Mouse (Mus musculus) kidney, adult 9 months (tissue): Measurements from ENCODE around the gene Pan2.
A peak's percentile ranks its signal among the peaks of the same experiment; 100 is the strongest.
"Not testable (repeated sequence)": the region's sequence is repeated elsewhere in the genome, so short reads cannot be mapped to it uniquely, and the experiment has no call there.

Experiments used
- DNase-seq: peaks from one replicate; pipeline ENCODE4 v3.0.0; 2022

Gene Pan2

DNA sequence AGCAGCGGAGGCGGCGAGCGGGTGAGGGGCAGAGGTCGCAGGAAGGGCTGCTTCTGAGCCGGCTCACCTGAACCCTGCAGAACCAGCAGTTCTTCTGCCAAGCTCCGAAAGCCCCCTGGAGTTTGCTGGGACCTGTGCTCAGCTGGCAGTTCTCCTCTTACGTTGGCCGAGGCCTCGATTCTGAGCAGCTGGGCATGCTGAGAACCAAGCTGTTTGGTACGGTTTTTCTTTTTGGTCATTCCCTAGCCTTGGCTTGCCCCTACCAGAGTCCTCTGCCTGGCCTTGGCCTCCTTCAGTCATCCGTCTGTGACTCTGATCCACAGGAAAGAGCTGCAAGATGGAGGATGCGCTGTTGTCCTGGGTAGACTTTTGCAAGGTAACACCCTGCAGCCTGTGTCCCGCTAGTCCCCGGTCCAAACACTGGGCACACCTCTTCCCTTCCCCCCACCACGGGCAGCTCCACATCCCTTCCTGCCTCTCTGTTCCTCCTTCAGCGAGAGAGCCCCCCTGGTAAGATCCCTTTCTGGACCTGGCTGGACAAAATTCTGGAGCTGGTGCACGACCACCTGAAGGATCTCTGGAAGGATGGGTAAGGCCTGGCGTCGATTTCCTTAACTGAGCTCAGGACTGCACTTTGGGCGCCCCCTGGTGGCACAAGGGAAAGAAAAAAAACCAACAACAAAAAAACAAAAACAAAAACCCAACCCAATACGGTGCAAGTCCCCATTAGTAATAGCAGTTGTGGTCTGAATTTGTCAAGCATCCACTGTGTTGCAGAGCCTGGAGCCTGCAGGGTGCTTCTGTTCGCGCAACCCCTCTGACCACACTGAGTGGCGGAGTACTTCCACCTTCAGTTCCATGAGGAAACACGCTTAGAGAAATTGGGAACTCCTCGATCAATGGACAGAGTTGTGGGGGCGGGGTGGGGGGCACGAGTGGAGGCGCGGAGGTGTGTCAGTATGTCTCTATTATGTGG is 19.2 kb upstream of the Pan2 start:
- DNase-seq, result peak; percentile 74

DNA sequence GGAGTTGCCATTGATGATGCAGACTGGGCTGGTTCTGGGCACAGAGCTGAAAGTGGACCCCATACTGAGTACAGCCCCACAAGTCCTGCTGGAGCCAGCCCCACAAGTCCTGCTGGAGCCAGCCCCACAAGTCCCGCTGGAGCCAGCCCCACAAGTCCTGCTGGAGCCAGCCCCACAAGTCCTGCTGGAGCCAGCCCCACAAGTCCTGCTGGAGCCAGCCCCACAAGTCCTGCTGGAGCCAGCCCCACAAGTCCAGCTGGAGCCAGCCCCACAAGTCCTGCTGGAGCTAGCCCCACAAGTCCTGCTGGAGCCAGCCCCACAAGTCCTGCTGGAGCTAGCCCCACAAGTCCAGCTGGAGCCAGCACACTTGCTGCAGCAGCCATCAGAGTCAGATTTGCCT is 12.5 kb upstream of the Pan2 start:
- not testable (repeated sequence) for DNase-seq

DNA sequence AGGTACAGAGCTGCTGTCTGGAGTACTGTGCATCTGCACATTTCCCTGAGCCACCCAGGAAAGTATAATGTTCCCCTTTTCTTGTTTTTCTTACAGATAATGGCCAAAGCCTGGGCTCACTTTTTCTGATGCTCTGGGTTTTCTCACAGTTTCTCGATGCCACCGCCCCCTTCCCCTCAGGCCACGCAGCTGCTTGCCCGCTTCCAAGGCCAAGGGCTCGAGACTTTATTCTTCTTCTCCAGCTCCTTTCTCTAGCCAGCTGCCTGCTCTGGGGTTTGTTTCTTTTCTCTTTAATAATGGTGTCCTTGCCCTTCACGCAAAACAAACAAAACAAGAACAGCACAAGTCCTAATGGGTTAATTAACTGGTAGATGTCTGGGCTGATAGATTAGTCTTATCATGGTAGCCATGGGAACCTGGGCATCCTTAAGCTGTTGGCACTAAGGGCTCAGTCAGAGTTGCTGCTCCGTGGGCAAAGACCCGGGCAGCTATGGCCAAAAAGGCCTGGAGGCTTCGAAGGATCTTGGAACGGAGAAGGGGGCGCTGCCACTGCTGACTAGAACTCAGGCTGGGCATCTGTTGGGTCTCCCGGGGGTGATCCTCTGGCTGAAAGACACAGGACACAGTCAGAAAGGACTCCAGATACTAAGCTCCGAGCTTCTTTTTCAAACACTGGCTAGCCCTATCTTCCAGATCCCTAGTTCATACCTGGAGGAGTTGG is 6.6 kb upstream of the Pan2 start:
- DNase-seq, result no peak

DNA sequence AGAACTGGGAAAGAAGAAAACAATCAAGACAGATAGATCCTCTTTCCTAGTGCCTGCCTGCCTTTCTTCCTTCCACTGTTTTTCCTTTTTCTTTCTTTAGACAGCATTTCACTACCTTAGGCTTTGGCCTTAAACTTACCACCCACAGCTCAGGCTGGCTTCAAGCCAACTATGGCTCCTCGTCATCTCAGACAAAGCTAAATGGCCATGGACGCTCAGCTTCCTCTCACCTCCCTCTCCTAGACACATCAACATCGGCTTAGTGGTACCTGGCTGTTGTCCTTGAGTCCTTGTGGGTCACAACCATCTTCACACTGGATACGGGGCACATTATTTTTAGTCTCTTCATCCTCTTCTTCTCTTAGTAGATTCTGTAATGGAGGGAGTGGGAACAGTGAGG is 5.9 kb upstream of the Pan2 start:
- no peak for DNase-seq

DNA sequence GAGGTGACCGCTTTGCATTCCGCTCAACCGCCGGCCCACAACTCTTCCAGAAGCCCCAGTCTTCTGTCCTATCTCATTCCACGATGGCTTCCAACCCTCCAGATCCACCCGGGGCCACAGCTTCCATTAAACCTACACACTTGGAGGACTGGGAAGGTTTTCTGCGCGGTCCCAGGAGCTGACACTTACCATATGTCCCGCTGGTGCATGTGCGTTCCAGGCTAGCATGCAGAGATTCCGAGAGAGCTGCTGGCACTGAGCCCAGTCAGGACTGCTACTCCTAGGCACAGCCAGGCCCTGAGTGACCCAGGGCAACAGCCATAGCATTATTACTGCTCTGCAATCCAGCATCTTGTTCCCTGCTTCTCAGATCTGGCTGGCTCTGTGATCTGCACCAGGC is 5.5 kb upstream of the Pan2 start:
- no peak for DNase-seq

DNA sequence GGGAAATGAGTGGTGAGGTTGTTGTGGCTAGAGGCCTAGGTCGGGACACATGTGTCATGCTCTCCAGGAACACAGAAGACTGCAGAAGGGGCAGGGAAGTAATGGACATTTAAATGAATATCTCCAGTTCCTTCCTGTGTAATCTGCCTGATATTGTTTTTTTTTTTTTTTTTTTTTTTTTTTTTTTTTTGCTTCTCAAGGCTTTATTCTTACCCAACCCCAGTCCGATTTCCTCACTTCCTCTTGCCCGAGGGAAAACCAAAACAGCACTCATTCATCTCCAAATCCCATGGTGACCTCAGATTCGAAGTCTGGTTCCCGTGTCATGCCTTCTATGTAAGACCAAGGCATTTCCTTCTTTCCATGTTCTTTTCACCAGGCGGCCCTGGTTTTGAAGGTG is 4.9 kb upstream of the Pan2 start:
- DNase-seq, result no peak

DNA sequence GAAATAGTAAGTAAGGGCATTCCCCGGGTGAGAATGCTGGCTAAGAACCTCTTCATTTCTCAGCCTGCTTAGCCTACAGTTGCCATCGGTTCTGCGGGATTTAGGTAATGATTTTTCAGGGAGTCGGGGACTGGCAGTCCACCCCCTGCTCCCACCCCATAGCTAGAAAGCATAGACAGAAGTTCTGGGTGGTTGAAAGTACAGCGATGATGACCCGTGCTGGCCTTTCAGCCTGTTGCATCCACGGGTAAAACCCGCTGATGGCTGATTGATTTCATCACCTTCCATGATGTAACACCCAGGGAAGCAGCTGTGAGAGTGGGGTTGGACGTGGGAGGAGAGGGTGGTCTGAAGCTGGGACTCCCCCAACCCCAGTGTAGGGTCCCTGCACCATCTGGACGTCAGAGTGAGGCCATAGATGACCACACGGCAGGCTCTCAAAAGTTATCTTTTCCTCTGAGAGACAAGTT is 4.4 kb upstream of the Pan2 start, which contains the start of gene Il23a:
Gene Il23a, minus strand, starts transcription at position 51 of the 470 bp plus-strand sequence.
- DNase-seq, result no peak

DNA sequence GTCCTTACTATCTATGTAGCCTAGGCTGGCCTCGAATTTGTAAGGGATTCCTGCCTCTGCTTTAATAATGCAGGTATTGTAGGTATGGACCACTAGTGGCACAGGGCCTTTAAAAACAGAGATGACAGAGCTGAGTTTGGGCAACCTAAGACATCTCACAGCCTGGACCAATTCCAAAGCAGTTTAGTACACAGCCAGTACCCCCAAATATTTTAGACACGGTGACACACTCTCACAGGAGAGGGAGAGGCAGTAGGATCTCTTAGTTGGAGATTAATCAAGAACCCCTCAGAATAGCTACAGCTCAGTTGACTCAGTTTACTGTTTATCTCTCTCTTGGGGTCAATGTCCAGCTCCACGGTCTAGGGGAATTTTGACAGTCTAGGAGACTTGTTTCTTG is 778 bp upstream of the Pan2 start:
- peak; percentile 28 for DNase-seq

DNA sequence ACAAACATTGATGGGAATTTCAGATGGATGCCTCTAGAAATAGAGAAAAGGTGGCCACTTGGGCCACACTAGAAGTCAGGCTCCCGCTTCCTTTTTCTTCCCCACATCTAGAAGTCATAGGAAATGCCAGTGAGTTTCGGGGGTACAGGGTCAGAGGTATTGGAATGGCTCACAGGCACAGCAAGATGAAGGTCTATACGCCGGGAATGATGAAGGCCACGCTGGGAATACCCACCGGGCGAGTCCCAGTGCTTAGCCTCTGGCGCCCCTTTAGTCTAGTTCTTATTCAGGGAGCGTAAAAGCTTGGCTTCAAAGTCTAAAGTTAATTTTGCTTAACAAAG is 380 bp upstream of the Pan2 start:
- no peak for DNase-seq

DNA sequence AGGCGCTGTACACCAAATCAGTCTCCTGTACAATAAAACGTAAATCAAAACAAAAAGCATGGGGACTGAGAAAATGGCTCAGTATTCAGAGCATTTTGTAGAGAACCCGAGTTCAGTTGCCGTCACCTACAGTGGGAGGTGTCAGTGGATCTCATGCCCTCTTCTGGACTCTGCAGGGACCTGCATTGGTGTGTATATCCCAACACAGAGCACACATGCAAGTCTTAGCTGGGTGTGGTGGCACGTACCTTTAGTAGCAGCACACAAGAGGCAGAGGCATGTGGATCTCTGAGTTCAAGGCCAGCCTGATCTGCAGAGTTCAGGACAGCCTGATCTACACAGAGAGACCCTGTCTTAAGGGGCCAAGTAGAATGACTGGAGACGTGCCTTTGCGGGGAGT is 6.5 kb downstream of the Pan2 start:
- DNase-seq, result no peak

DNA sequence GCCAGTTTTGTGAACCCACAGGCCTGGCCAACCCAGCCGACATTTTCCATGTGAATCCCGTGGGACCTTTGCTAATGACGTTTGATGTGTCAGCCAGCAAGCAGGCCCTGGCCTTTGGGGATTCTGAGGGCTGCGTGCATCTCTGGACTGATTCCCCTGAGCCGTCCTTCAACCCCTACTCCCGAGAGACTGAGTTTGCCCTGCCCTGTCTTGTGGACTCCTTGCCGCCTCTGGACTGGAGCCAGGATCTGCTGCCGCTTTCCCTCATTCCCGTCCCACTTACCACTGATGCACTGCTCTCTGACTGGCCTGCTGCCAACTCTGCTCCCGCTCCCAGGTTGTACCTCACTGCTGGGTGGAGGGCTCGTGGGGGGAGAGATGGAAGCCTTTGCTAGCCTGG is 7.0 kb downstream of the Pan2 start:
- no peak for DNase-seq

DNA sequence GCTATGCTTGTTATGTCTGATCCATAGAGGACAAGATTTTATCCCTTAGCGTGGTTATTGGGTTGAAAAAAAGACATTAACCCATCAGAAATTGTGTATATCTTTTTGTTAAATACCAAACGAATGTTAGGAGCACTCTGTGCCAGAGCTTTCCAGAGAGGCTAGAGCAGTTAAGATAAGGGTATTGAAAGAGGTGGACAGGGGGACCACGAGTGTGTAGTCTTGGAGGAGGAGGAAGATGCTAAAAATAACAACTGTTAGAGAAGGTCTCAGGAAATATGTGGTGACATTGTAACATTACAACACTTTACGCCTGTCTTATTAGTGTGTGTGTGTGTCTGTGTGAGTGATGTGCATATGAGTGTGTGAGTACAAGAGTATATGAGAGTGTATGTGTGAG is 7.8 kb downstream of the Pan2 start:
- DNase-seq, result no peak

DNA sequence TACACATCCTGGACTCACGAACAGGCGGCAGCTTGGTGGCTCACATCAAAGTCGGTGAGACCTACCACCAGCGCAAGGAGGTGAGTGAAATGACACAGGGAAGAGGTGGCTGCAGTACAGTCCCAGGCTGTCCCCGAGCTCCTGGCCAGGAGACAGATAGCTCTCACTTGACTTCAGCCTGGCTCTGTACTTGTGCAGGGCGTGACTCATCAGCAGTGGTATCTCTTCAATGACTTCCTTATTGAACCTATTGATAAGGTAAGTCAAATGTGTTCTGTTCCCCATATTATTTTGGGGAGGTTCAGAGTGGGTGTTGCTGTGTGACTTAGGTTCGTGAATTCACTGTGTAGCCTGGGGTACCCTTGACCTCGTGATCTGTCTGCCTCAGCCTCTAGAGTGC is 12.4 kb downstream of the Pan2 start:
- no peak for DNase-seq

DNA sequence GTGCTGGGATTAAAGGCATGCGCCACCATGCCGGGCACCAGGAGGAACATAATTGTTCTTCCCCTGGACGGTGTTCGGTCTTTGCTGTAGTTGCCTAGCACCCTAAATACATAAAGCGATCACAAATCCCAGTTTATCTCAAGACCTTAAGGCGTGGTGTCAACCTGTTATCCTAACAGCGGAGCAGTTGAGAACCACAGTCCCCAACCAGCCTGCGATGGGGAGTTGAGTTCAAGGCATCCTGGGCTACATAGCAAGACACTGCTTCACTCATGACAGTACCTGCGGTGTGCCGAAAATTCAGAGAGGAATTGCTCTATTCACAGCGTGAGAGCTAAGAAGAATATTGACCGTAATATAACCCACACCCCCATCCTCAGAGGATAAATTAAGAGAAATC is 18.5 kb downstream of the Pan2 start:
- DNase-seq, result no peak

DNA sequence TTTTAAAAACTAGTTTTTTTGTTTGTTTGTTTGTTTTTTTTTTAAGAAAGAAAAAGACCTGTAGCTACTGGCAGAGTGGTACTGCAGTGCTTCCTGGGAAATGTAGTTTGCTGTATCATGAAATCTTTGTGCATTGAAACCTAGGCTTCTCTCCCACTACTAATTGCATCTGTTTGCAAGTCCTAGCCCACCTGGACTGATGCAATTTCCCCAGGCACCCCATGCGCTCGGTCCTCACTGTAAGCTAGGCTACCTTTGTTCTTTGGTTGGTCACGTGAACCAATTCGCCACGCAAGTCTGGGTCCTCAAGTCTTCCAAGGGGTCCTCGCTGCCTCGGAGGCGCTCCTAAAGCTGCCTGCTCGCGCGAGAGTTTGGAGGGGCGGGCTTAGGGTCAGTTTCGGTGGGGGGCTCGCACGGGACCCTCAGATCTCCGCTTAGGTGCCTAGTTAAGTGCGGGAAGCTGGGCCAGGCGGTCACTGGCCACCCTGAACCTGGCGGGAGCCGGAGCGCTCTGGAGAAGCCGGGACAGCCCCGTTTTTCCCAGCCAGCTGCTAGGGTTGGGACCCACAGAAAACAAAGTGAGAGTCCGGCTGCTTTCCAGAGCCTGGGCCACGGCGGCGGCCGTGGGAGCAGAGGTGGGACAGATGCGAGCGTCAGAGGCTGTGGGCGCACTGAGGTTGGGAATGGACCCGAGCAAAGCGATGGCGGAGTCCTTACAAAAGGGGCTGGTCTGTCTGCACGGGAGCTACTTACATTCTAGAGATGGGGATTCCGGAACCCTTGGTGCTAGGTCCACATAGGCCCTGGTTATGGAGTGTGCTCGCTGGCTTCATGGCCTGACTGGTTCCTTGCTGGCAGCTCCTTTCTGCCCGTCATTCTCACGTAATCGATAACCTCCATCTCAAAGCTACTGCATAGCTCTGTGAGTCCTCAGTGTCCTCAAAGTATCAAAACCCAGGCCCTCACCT is 19.3 kb downstream of the Pan2 start, which contains the start of gene Cnpy2:
Gene Cnpy2, plus strand, starts transcription at position 319 of the 968 bp plus-strand sequence.
- peak; percentile 90 for DNase-seq

DNA sequence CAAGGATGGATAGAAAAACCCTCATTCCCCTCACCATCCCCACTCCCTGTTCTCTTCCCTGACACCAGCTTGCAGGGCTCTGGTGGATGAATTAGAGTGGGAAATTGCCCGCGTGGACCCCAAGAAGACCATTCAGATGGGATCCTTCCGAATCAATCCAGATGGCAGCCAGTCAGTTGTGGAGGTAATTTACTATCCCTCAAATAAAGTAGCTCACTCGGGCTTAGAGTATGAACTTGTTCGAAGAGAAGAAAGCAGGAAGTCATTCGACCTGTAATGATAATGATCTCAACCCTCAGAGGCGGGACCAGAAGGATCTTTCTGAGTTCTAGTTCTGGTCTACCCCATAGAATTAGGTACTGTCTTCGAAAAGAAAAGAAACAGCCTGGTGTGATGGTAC is 20.4 kb downstream of the Pan2 start:
- no peak for DNase-seq

DNA sequence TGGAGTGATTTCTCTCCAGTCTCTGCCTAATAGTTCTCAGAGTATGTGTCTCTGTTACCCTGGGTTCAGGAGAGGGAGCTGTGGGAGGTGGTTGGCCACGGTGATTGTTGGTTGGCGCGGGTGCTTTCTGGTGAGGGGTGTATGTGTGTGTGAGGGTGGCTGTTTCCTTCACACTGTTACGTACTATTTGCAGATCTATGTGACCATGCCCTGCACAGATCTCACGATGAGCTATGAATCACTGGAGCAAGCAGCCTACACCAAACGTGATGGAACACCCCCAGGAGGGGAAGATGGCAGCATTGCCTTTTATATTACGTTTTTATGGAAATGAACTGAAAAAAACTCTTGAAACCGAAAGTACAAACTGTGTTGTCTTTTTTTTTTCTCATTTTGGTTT is 23.7 kb downstream of the Pan2 start:
- DNase-seq, result no peak

DNA sequence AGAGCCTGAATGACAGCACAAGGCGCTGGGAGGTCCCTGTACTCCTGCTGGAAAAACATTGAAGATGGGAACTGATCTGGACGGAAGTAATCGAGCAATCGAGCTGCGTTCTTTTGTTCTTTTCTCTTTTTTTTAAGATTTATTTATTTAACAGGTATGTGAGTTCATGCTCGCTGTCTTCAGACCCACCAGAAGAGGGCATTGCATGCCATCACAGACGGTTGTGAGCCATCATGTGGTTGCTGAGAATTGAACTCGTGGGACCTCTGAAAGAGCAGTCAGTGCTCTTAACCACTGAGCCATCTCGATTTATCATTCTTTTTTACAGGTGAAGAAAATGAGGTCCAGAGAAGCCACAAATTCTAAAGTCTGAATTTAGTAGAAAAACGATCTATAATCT is 24.5 kb downstream of the Pan2 start:
- no peak for DNase-seq

DNA sequence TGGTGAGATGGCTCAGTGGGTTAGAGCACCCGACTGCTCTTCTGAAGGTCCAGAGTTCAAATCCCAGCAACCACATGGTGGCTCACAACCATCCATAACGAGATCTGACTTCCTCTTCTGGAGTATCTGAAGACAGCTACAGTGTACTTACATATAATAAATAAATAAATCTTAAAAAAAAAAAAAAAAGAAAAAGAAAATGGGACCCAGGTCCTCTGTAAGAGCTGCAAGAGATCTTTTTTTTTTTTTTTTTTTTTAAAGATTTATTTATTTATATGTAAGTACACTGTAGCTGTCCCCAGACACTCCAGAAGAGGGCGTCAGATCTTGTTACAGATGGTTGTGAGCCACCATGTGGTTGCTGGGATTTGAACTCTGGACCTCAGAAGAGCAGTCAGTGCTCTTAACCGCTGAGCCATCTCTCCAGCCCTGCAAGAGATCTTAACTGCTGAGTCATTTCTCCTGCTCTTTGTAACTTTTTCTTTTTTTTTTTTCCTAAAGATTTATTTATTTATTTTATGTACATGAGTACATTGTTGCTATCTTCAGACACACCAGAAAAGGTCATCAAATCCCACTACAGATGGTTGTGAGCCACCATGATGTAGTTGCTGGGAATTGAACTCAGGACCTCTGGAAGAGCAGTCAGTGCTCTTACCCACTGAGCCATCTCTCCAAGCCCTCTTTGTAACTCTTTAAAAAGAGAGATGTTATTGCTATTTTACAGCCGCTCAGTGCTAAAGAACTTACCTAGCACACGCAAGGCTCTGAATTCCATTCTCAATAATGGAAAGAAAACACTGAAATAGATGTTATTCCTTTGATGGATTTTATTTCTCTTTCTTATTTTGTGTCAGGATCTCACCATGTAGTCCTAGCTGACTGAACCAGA is 29.5 kb downstream of the Pan2 start:
- not testable (repeated sequence) for DNase-seq

DNA sequence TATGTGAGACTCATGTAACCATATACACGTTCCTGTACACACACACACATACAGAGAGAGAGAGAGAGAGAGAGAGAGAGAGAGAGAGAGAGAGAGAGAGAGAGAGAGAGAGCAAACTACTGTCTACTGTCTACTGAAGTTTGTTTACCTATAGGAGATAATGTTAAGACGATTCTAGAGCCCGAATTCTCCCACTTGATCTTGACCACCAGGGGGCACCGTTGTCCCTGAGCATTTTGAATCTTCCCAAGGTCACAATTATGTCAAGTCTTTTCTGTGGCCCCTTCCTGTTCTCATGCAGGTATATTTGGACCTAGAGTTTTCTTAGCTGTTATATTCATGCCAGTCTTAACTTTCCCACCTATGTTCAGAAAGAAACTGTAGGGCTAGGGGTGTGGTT is 32.4 kb downstream of the Pan2 start:
- peak; percentile 86 for DNase-seq

DNA sequence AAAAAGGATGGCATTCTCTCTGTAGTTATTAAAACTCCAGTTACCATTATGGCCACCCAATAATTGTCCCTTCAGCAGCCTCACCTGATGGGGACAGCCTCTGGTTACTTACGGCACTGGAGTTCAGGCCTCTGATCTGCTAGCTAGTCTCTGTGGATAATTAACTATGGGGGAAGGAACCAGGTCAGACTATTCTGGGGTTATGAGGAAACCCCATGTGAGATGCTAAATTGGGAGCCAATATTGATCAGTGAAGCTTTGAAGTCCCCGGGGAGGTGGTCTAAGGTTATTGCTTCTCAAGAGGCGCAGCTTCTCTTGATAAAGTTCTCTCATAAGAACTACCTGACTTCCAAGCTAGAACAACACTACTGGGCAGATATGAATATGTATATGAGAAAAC is 33.1 kb downstream of the Pan2 start:
- DNase-seq, result peak; percentile 54

DNA sequence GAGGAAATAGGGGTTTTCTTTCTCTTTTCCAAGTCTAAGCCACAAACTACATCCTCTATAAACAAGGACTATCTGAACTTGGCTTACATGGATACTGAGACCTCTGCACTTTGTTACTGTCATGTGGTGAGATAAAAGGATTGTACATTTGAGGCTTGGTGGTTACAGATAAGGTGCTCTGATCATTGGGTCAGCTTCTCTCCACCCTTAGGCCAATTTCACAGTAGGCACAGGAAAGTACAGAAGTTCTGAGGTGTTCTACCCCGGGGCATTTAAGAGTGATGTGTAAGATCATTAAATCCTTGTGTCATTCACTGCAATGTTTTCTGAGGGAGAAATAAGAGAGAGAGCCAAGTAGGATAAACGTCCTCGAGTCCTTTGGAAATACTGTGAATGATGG is 33.5 kb downstream of the Pan2 start:
- no peak for DNase-seq
